Mouse (Mus musculus): Measurements from ENCODE around the gene 1810013L24Rik. TPM values are rescaled to one million over a fixed set of nuclear protein-coding genes. Genes with fewer than 3 reads are reported as not detected.

1810013L24Rik gene
- 10.5 TPM for polyA plus RNA-seq (2017; shearing (Covaris generic))

GRCm38 (mm10) chr16:8829564-8830359 lies at the start of gene 1810013L24Rik:
1810013L24Rik (plus strand) TSS chr16:8830100.

DNA sequence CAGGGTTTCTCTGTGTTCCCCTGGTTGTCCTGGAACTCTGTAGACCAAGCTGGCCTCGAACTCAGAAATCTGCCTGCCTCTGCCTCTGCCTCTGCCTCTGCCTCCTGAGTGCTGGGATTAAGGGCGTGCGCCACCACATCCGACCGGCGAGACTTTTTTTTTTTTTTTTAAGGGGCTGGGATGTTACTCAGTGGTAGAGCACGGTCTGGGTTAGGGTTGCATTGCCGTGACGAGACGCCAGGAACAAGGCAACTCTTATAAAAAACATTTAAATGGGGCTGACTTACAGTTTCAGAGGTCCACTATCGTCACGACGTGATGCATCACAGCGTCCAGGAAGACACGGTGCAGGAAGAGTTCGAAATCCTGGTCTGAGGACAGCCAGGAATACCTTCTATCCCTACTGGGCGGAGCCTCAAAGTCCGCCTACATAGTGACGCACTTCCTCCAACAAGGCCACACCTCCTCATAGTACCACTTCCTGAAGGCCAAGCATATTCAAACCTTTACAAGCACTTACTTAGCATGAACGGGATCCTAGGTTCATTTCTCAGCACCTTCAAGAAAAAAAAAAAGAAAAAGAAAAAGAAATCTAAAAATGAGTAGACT lies 37.8 kb upstream of the 1810013L24Rik start, which contains the start of gene Usp7:
TSS of gene Usp7 (minus strand) at position 360 of the 609 bp plus-strand sequence.

Other genes with a start within 250 kb of the 1810013L24Rik start
- 122 TPM for gene Pmm2, start 192.4 kb upstream of the 1810013L24Rik start, polyA plus RNA-seq (2017; shearing (Covaris generic))
- 16.8 TPM for gene Tmem186, start 192.4 kb upstream of the 1810013L24Rik start, polyA plus RNA-seq (2017; shearing (Covaris generic))
- gene Carhsp1, start 157.9 kb upstream of the 1810013L24Rik start, polyA plus RNA-seq (2017; shearing (Covaris generic)), result 25.1 TPM
- not detected for gene Gm5767, start 149.3 kb upstream of the 1810013L24Rik start, polyA plus RNA-seq (2017; shearing (Covaris generic))
- gene Usp7, start 37.8 kb upstream of the 1810013L24Rik start, polyA plus RNA-seq (2017; shearing (Covaris generic)), result 15.3 TPM